Mouse (Mus musculus) retina, embryonic 14.5 days (tissue): ENCODE measurements around the gene Gm10318.

Experiments used
- DNase-seq: peaks from one replicate; pipeline ENCODE4 v3.0.0-alpha.2; 2015; ENCODE audit warnings: low spot score

Gm10318 gene

GRCm38 (mm10) chr10:77852559-77852958, at the start of gene Gm10318:
Gm10318 (plus strand) TSS chr10:77852859.
- no peak for DNase-seq

- DNase-seq: peak; percentile 0
Measured at GRCm38 (mm10) chr10:77804095-77804494, 48.6 kb upstream of the Gm10318 start.

GRCm38 (mm10) chr10:77811743-77812142, 40.9 kb upstream of the Gm10318 start, which contains the start of gene Gm9507:
Gm9507 (minus strand) TSS chr10:77811843.
- no peak for DNase-seq

GRCm38 (mm10) chr10:77814382-77814781, 38.3 kb upstream of the Gm10318 start, which contains the start of gene Gm2696:
Gm2696 (plus strand) TSS chr10:77814682.
- no peak for DNase-seq

- DNase-seq: no peak
Measured at GRCm38 (mm10) chr10:77815514-77815913, 37.1 kb upstream of the Gm10318 start.

GRCm38 (mm10) chr10:77818523-77818922, 34.1 kb upstream of the Gm10318 start:
- no peak for DNase-seq

GRCm38 (mm10) chr10:77819203-77819602, 33.5 kb upstream of the Gm10318 start:
- DNase-seq: no peak

- DNase-seq: no peak
Measured at GRCm38 (mm10) chr10:77826951-77827350, 25.7 kb upstream of the Gm10318 start, which contains the start of gene Krtap10-4. Krtap10-4 (minus strand) TSS chr10:77827095.

- no peak for DNase-seq
Measured at GRCm38 (mm10) chr10:77835647-77836046, 17.0 kb upstream of the Gm10318 start, which contains the start of gene Krtap10-10. Krtap10-10 (plus strand) TSS chr10:77835947.

GRCm38 (mm10) chr10:77839006-77839405, 13.7 kb upstream of the Gm10318 start:
- no peak for DNase-seq

- DNase-seq: no peak
Measured at GRCm38 (mm10) chr10:77846503-77846902, 6.2 kb upstream of the Gm10318 start, which contains the start of gene Gm36176. Gm36176 (plus strand) TSS chr10:77846803.

- no peak for DNase-seq
Measured at GRCm38 (mm10) chr10:77846961-77847360, 5.7 kb upstream of the Gm10318 start.

- no peak for DNase-seq
Measured at GRCm38 (mm10) chr10:77847538-77847937, 5.1 kb upstream of the Gm10318 start.

- no peak for DNase-seq
Measured at GRCm38 (mm10) chr10:77861675-77862074, 9.0 kb downstream of the Gm10318 start, which contains the start of gene Gm3285. Gm3285 (plus strand) TSS chr10:77861975.

GRCm38 (mm10) chr10:77864067-77864761, 11.6 kb downstream of the Gm10318 start:
- peak; percentile 73 for DNase-seq

- no peak for DNase-seq
Measured at GRCm38 (mm10) chr10:77864762-77865143, 12.1 kb downstream of the Gm10318 start.

- DNase-seq: no peak
Measured at GRCm38 (mm10) chr10:77867546-77867945, 14.9 kb downstream of the Gm10318 start.

- DNase-seq: no peak
Measured at GRCm38 (mm10) chr10:77869651-77870050, 17.0 kb downstream of the Gm10318 start.

- peak; percentile 40 for DNase-seq
Measured at GRCm38 (mm10) chr10:77878985-77879384, 26.3 kb downstream of the Gm10318 start.

GRCm38 (mm10) chr10:77880305-77880704, 27.6 kb downstream of the Gm10318 start:
- DNase-seq: no peak

GRCm38 (mm10) chr10:77882553-77882952, 29.9 kb downstream of the Gm10318 start:
- no peak for DNase-seq

GRCm38 (mm10) chr10:77886007-77886747, 33.5 kb downstream of the Gm10318 start:
- no peak for DNase-seq

- no peak for DNase-seq
Measured at GRCm38 (mm10) chr10:77890987-77891565, 38.4 kb downstream of the Gm10318 start.
